ENCODE assay signal across 8 mouse cellular contexts in the genomic region with DNA sequence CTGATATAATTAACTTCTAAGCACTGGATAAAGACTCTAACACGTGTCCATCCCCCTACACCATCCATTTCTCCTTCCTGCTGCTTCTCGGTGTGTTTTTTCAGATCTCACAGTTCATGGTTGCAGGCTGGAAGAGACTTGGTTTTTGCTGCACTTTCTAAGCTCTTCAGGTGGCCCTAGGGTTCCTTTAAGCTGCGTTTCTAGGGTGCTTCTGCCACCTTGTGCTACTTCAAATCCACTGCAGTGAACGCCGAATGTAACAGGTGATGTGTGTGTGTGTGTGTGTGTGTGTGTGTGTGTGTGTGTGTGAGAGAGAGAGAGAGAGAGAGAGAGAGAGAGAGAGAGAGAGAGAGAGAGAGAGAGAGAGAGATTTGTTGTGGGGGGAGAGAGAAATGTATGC.
DNase-seq lines count a peak whose midpoint lies in the region; ATAC-seq and TF ChIP-seq lines count a peak whose summit lies in the region.
"Had no signal": no experiment of that assay in that cellular context is flagged by ENCODE, and none has a peak within 500 bp of the region (broad histone marks: within the 10 kb centered on the region; RNA-seq: fewer than 3 reads in every experiment).

No protein-coding gene starts in this region.

- H3K4me1 ChIP-seq in liver, embryonic 16.5 days (ENCODE audit: control insufficient read depth, low read depth, low read length): no peaks in the 10 kb centered on the region; the same call in 1 of the 2 replicates
- peaks cover 9% of the 10 kb centered on the region for H3K4me1 ChIP-seq in embryonic facial prominence, embryonic 14.5 days (ENCODE audit: control insufficient read depth, insufficient read depth, low read length)
- 0 out of 2 replicates have a peak, but pooled peaks cover 4% of the 10 kb centered on the region for H3K4me1 ChIP-seq in stomach, postnatal 0 days (replicated peaks; ENCODE audit: control insufficient read depth, insufficient read depth)
- H3K4me1 ChIP-seq: neural tube, embryonic 12.5 days had no signal

- H3K9me3 ChIP-seq in liver, embryonic 16.5 days (replicated peaks; ENCODE audit: control insufficient read depth, low read length): no peaks in the 10 kb centered on the region
- H3K9me3 ChIP-seq in embryonic facial prominence, embryonic 14.5 days (ENCODE audit: control insufficient read depth, low read length): no peaks in the 10 kb centered on the region
- H3K9me3 ChIP-seq in stomach, postnatal 0 days (ENCODE audit: control insufficient read depth, low read length): no peaks in the 10 kb centered on the region
- H3K9me3 ChIP-seq: neural tube, embryonic 12.5 days had no signal

- DNase-seq in liver (no peak), adipocyte (ENCODE audit: low spot score) (no peak)
- DNase-seq in embryonic facial prominence, embryonic 14.5 days (ENCODE audit: low spot score): peak; percentile 78
- DNase-seq in kidney, postnatal 36 days: peak; percentile 63 to 80
- peak; percentile 65 for DNase-seq in stomach, postnatal 0 days (ENCODE audit: low spot score)

- H3K36me3 ChIP-seq in liver, embryonic 16.5 days (ENCODE audit: control insufficient read depth, insufficient read depth): no peaks in the 10 kb centered on the region
- H3K36me3 ChIP-seq in embryonic facial prominence, embryonic 14.5 days (ENCODE audit: control insufficient read depth, insufficient read depth, low read length): no peaks in the 10 kb centered on the region
- no peaks in the 10 kb centered on the region for H3K36me3 ChIP-seq in stomach, postnatal 0 days (ENCODE audit: control insufficient read depth, insufficient read depth, low read length)
- H3K36me3 ChIP-seq: neural tube, embryonic 12.5 days had no signal

- H3K9ac ChIP-seq in liver, embryonic 16.5 days (ENCODE audit: low read depth, low read length): no peak overlapping the region
- H3K9ac ChIP-seq in embryonic facial prominence, embryonic 14.5 days (ENCODE audit: low read depth, low read length): no peak overlapping the region
- no peak overlapping the region for H3K9ac ChIP-seq in stomach, postnatal 0 days (ENCODE audit: low read length)
- H3K9ac ChIP-seq: neural tube, embryonic 12.5 days had no signal

- peak; percentile 36; the same call in 1 of the 2 replicates for ATAC-seq in liver, embryonic 16.5 days (ENCODE audit: low read depth)
- ATAC-seq in embryonic facial prominence, embryonic 14.5 days (ENCODE audit: low read depth): peak; percentile 78
- peak; percentile 89 for ATAC-seq in stomach, postnatal 0 days (ENCODE audit: low FRiP score, low TSS enrichment)
- ATAC-seq in cerebellum, adult (ENCODE audit: insufficient number of reproducible peaks, low FRiP score, low TSS enrichment): no peak

- no peak overlapping the region for H3K27ac ChIP-seq in liver, embryonic 16.5 days (ENCODE audit: low read length)
- no peak overlapping the region for H3K27ac ChIP-seq in embryonic facial prominence, embryonic 14.5 days (replicated peaks; ENCODE audit: low read depth, low read length)
- no peak overlapping the region for H3K27ac ChIP-seq in stomach, postnatal 0 days (replicated peaks)
- H3K27ac ChIP-seq: neural tube, embryonic 12.5 days had no signal

- no peak overlapping the region for H3K4me2 ChIP-seq in liver, embryonic 16.5 days (ENCODE audit: low read depth, low read length)
- no peak overlapping the region for H3K4me2 ChIP-seq in embryonic facial prominence, embryonic 14.5 days (ENCODE audit: low read depth, low read length)
- H3K4me2 ChIP-seq in stomach, postnatal 0 days (replicated peaks; ENCODE audit: low read depth): no peak overlapping the region
- H3K4me2 ChIP-seq: neural tube, embryonic 12.5 days had no signal

- WGBS in liver, embryonic 16.5 days (ENCODE audit: insufficient replicate concordance): 16% methylated on average over 5 of the region's 5 CpGs
- WGBS in embryonic facial prominence, embryonic 14.5 days: 29% methylated on average over 5 of the region's 5 CpGs
- WGBS in stomach, postnatal 0 days: 13% methylated on average over 5 of the region's 5 CpGs

- no peaks in the 10 kb centered on the region for H3K27me3 ChIP-seq in liver, embryonic 16.5 days (ENCODE audit: control insufficient read depth, insufficient read depth, low read depth, low read length)
- H3K27me3 ChIP-seq in embryonic facial prominence, embryonic 14.5 days (replicated peaks; ENCODE audit: control insufficient read depth, insufficient read depth, low read length): no peaks in the 10 kb centered on the region
- no peaks in the 10 kb centered on the region for H3K27me3 ChIP-seq in stomach, postnatal 0 days (ENCODE audit: control insufficient read depth, insufficient read depth, low read length)
- H3K27me3 ChIP-seq: neural tube, embryonic 12.5 days had no signal

- no peak overlapping the region for H3K4me3 ChIP-seq in liver, embryonic 16.5 days (ENCODE audit: low read depth, low read length)
- H3K4me3 ChIP-seq in embryonic facial prominence, embryonic 14.5 days (ENCODE audit: low read depth, low read length): no peak overlapping the region
- no peak overlapping the region for H3K4me3 ChIP-seq in stomach, postnatal 0 days (ENCODE audit: low read depth, low read length)
- H3K4me3 ChIP-seq: neural tube, embryonic 12.5 days had no signal

- TF ChIP-seq CTCF in stomach, postnatal 0 days (IDR thresholded peaks at IDR 0.05; ENCODE audit: low read depth): peak; percentile 85

- TF ChIP-seq EP300 in stomach, postnatal 0 days (optimal IDR thresholded peaks at IDR 0.05): no peak

Comparison
In these comparisons a context has a peak if more than half of its experiments do, and no peak if none do; other contexts are left out.
1. DNase-seq: peak in embryonic facial prominence, embryonic 14.5 days (single experiment), kidney, postnatal 36 days (2 of 2) and stomach, postnatal 0 days (single experiment); none in liver (single experiment) and adipocyte (single experiment).